Mouse (Mus musculus) bone marrow macrophage, adult 2 months (primary cell): ENCODE measurements around the gene Marveld2.

Source experiments
- CTCF ChIP-seq: IDR thresholded peaks from 2 replicates; pipeline ENCODE4 v1.5.1; 2012; ENCODE audit warnings: low read depth, mild to moderate bottlenecking, low read length, moderate library complexity
- POLR2A ChIP-seq: IDR thresholded peaks from 2 replicates; pipeline ENCODE4 v1.6.1; 2012; ENCODE audit warnings: mild to moderate bottlenecking, low read depth, low read length, borderline replicate concordance

DNA sequence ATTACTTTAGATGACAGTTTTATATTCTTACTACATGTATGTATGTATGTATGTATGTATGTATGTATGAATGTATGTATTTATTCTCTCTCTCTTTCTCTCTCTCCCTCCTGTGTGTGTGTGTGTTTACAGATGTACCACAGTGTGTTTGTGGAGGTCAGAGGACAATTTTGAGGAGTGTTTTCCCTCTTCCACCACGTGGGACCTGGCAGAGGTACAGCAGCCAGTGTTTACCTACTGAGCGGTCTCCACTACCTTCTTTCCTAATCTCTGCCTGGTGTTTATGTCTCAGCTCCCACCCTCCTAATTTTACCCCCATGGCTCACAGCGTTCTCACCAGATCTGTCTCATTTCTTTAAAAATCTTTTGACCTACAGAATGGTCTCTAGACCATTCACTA is 37.6 kb downstream of the Marveld2 start:
- no peak for TF ChIP-seq CTCF
- TF ChIP-seq POLR2A = no peak
